Mouse (Mus musculus): ENCODE results near the gene Xylt1.

DNA sequence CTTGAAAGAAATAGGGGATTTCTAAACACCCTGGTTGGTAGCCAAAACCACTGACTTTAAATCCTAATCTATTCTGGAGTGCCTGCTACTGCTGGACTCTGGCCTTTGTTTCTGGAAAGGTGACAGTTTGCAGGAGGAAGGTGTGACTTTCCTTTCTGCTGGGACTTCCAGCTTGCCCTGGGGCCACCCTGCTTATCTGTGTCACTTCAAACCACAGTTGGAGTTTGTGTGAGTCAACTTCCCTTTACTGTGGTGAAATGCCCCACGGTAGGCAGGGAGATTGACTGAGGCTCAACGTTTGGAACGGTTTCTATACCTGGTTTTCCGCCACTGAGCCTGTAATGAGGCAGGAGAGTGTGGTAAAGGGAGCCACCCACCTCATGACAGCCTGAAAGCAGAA is 13.2 kb downstream of the Xylt1 start:
- TF ChIP-seq CTCF (IDR thresholded peaks at IDR 0.05; ENCODE audit: control insufficient read depth, insufficient read depth, low read length) (no peak), POLR2A (IDR thresholded peaks at IDR 0.05; ENCODE audit: borderline replicate concordance, control insufficient read depth, low read depth, low read length) (no peak)
